Mouse (Mus musculus) hindbrain, embryonic 12.5 days (tissue): ENCODE results near the gene Sergef. TPM values are rescaled to one million over a fixed set of nuclear protein-coding genes. Genes with fewer than 3 reads are reported as not detected.
"Not testable (repeated sequence)": the region's sequence is repeated elsewhere in the genome, so short reads cannot be mapped to it uniquely, and the experiment has no call there.

Experiments used
- ATAC-seq: fragments of 200-750 bp; cut with Nextera tagmentation; 2 replicates; pipeline ENCODE4 v1.8.0; 2017; ENCODE audit warnings: moderate TSS enrichment; ENCODE audit not compliant: low FRiP score
- H3K27ac ChIP-seq: fragments of 300-500 bp; sonication (generic); 2 replicates; pipeline ENCODE4 v1.5.1; 2016; ENCODE audit warnings: mild to moderate bottlenecking
- H3K27me3 ChIP-seq: fragments of 300-500 bp; sonication (generic); 2 replicates; pipeline ENCODE4 v1.6.1; 2016; ENCODE audit warnings: mild to moderate bottlenecking
- H3K36me3 ChIP-seq: fragments of 300-500 bp; sonication (generic); 2 replicates; pipeline ENCODE4 v1.6.1; 2016; ENCODE audit warnings: mild to moderate bottlenecking
- H3K4me1 ChIP-seq: fragments of 300-500 bp; sonication (generic); 2 replicates; pipeline ENCODE4 v1.6.1; 2016
- H3K4me2 ChIP-seq: fragments of 300-500 bp; sonication (generic); replicated peaks from 2 replicates; pipeline ENCODE4 v1.6.1; 2016; ENCODE audit warnings: mild to moderate bottlenecking
- H3K4me3 ChIP-seq: fragments of 300-500 bp; sonication (generic); 2 replicates; pipeline ENCODE4 v1.5.1; 2016; ENCODE audit warnings: mild to moderate bottlenecking
- H3K9ac ChIP-seq: fragments of 300-500 bp; sonication (generic); 2 replicates; pipeline ENCODE4 v1.6.1; 2016; ENCODE audit warnings: mild to moderate bottlenecking, moderate library complexity
- H3K9me3 ChIP-seq: fragments of 300-500 bp; sonication (generic); replicated peaks from 2 replicates; pipeline ENCODE4 v1.6.1; 2016; ENCODE audit warnings: mild to moderate bottlenecking
- WGBS: fragments of 180-500 bp; shearing (Covaris S2); methylation state at CpG from one replicate; pipeline ENCODE4 v1.1.7; 2016; 5-methylcytosine and 5-hydroxymethylcytosine counted together
- polyA plus RNA-seq: library from polyadenylated mRNA; unstranded; fragments of >200 nt; fragmentation: Nextera tagmentation; extraction: Ambion mirVana; gene quantifications from 2 replicates; pipeline ENCODE4 v1.2.1, GENCODE M21; 2016

Sergef gene
- polyA plus RNA-seq, 1 experiment from 2014 or later = 18.9 TPM

- Histone ChIP-seq H3K4me3 (no peak overlapping the region), H3K4me2 (no peak overlapping the region), H3K36me3 (0 out of 2 replicates have a peak, but pooled peaks cover 7% of the 10 kb centered on the region), H3K9me3 (no peaks in the 10 kb centered on the region), H3K9ac (no peak overlapping the region), H3K27ac (no peak overlapping the region), H3K4me1 (0 out of 2 replicates have a peak, but pooled peaks cover 4% of the 10 kb centered on the region), H3K27me3 (no peaks in the 10 kb centered on the region)
- 86% methylated on average over 12 of the region's 12 CpGs for WGBS
- ATAC-seq = no peak
Measured at GRCm38 (mm10) chr7:46589181-46589580, 50.4 kb downstream of the Sergef start.

GRCm38 (mm10) chr7:46588005-46588404 lies 51.6 kb downstream of the Sergef start:
- H3K27me3 ChIP-seq = no peaks in the 10 kb centered on the region
- no peak for ATAC-seq
- H3K27ac ChIP-seq = no peak overlapping the region
- no peak overlapping the region for H3K4me2 ChIP-seq
- no peak overlapping the region for H3K4me3 ChIP-seq
- 72% methylated on average over 7 of the region's 7 CpGs for WGBS
- H3K9me3 ChIP-seq = no peaks in the 10 kb centered on the region
- no peak overlapping the region for H3K9ac ChIP-seq
- H3K36me3 ChIP-seq = 0 out of 2 replicates have a peak, but pooled peaks cover 7% of the 10 kb centered on the region
- H3K4me1 ChIP-seq = 0 out of 2 replicates have a peak, but pooled peaks cover 4% of the 10 kb centered on the region

- Histone ChIP-seq H3K36me3 (0 out of 2 replicates have a peak, but pooled peaks cover 7% of the 10 kb centered on the region), H3K9me3 (no peaks in the 10 kb centered on the region), H3K27me3 (no peaks in the 10 kb centered on the region), H3K4me3 (no peak overlapping the region), H3K4me2 (no peak overlapping the region), H3K27ac (no peak overlapping the region), H3K9ac (no peak overlapping the region), H3K4me1 (0 out of 2 replicates have a peak, but pooled peaks cover 4% of the 10 kb centered on the region)
- 71% methylated on average over 17 of the region's 17 CpGs for WGBS
- ATAC-seq = no peak
Measured at GRCm38 (mm10) chr7:46587466-46587865, 52.1 kb downstream of the Sergef start.

- no peak for ATAC-seq
- Histone ChIP-seq H3K4me2 (no peak overlapping the region), H3K27ac (no peak overlapping the region), H3K9me3 (no peaks in the 10 kb centered on the region), H3K4me3 (no peak overlapping the region), H3K36me3 (0 out of 2 replicates have a peak, but pooled peaks cover 7% of the 10 kb centered on the region), H3K4me1 (0 out of 2 replicates have a peak, but pooled peaks cover 4% of the 10 kb centered on the region), H3K9ac (no peak overlapping the region), H3K27me3 (no peaks in the 10 kb centered on the region)
- 90% methylated on average over 10 of the region's 10 CpGs for WGBS
Measured at GRCm38 (mm10) chr7:46586621-46587216, 52.9 kb downstream of the Sergef start.

GRCm38 (mm10) chr7:46582750-46583149 lies 56.9 kb downstream of the Sergef start:
- no peaks in the 10 kb centered on the region for H3K27me3 ChIP-seq
- H3K4me2 ChIP-seq = no peak overlapping the region
- H3K27ac ChIP-seq = no peak overlapping the region
- no peak overlapping the region for H3K9ac ChIP-seq
- 92% methylated on average over 6 of the region's 6 CpGs for WGBS
- H3K36me3 ChIP-seq = 0 out of 2 replicates have a peak, but pooled peaks cover 3% of the 10 kb centered on the region
- H3K4me3 ChIP-seq = no peak overlapping the region
- 0 out of 2 replicates have a peak, but pooled peaks cover 3% of the 10 kb centered on the region for H3K4me1 ChIP-seq
- no peaks in the 10 kb centered on the region for H3K9me3 ChIP-seq
- no peak for ATAC-seq

- Histone ChIP-seq H3K27ac (no peak overlapping the region), H3K36me3 (0 out of 2 replicates have a peak, but pooled peaks cover 3% of the 10 kb centered on the region), H3K4me3 (no peak overlapping the region), H3K27me3 (no peaks in the 10 kb centered on the region), H3K9me3 (no peaks in the 10 kb centered on the region), H3K4me1 (no peaks in the 10 kb centered on the region), H3K4me2 (no peak overlapping the region), H3K9ac (no peak overlapping the region)
- 75% methylated on average over 8 of the region's 8 CpGs for WGBS
- ATAC-seq = no peak
Measured at GRCm38 (mm10) chr7:46581358-46581930, 58.2 kb downstream of the Sergef start.

GRCm38 (mm10) chr7:46578091-46578490 lies 61.5 kb downstream of the Sergef start:
- Histone ChIP-seq H3K27ac (no peak overlapping the region), H3K9me3 (no peaks in the 10 kb centered on the region), H3K4me1 (0 out of 2 replicates have a peak, but pooled peaks cover 4% of the 10 kb centered on the region), H3K27me3 (no peaks in the 10 kb centered on the region), H3K9ac (no peak overlapping the region), H3K36me3 (0 out of 2 replicates have a peak, but pooled peaks cover 3% of the 10 kb centered on the region), H3K4me2 (no peak overlapping the region), H3K4me3 (no peak overlapping the region)
- 91% methylated on average over 5 of the region's 5 CpGs for WGBS
- ATAC-seq = no peak

- Histone ChIP-seq H3K4me1 (peaks cover 11% of the 10 kb centered on the region; the same call in 1 of the 2 replicates), H3K9me3 (no peaks in the 10 kb centered on the region), H3K36me3 (0 out of 2 replicates have a peak, but pooled peaks cover 3% of the 10 kb centered on the region), H3K4me2 (no peak overlapping the region), H3K27me3 (no peaks in the 10 kb centered on the region), H3K27ac (no peak overlapping the region), H3K4me3 (no peak overlapping the region), H3K9ac (no peak overlapping the region)
- no peak for ATAC-seq
- WGBS = 86% methylated on average over 2 of the region's 2 CpGs
Measured at GRCm38 (mm10) chr7:46575897-46576296, 63.7 kb downstream of the Sergef start.

GRCm38 (mm10) chr7:46572803-46573594 lies 66.6 kb downstream of the Sergef start:
- H3K4me1 ChIP-seq = peaks cover 11% of the 10 kb centered on the region; the same call in 1 of the 2 replicates
- no peaks in the 10 kb centered on the region; the same call in 1 of the 2 replicates for H3K9me3 ChIP-seq
- peak; percentile 52 for ATAC-seq
- H3K27me3 ChIP-seq = no peaks in the 10 kb centered on the region
- no peak overlapping the region for H3K4me2 ChIP-seq
- no peak overlapping the region for H3K4me3 ChIP-seq
- 0 out of 2 replicates have a peak, but pooled peaks cover 3% of the 10 kb centered on the region for H3K36me3 ChIP-seq
- peak overlapping the region; percentile 80 for H3K27ac ChIP-seq
- H3K9ac ChIP-seq = 0 out of 2 replicates have a peak overlapping the region, but pooled peaks have one; percentile 2
- WGBS = 53% methylated on average over 15 of the region's 15 CpGs

GRCm38 (mm10) chr7:46569509-46569908 lies 70.1 kb downstream of the Sergef start:
- peaks cover 11% of the 10 kb centered on the region; the same call in 1 of the 2 replicates for H3K4me1 ChIP-seq
- H3K9me3 ChIP-seq, H3K27ac ChIP-seq, H3K27me3 ChIP-seq, H3K4me3 ChIP-seq, H3K4me2 ChIP-seq, ATAC-seq, H3K9ac ChIP-seq, H3K36me3 ChIP-seq: not testable (repeated sequence)
- 80% methylated on average over 9 of the region's 9 CpGs for WGBS

GRCm38 (mm10) chr7:46566318-46567007 lies 73.1 kb downstream of the Sergef start:
- H3K9me3 ChIP-seq = peaks cover 3% of the 10 kb centered on the region
- H3K27me3 ChIP-seq = no peaks in the 10 kb centered on the region
- no peak overlapping the region for H3K9ac ChIP-seq
- H3K4me3 ChIP-seq = no peak overlapping the region
- WGBS = 85% methylated on average over 8 of the region's 8 CpGs
- peaks cover 9% of the 10 kb centered on the region; the same call in 1 of the 2 replicates for H3K36me3 ChIP-seq
- H3K27ac ChIP-seq = no peak overlapping the region
- no peaks in the 10 kb centered on the region for H3K4me1 ChIP-seq
- ATAC-seq = no peak
- H3K4me2 ChIP-seq = no peak overlapping the region
